In the genomic region with DNA sequence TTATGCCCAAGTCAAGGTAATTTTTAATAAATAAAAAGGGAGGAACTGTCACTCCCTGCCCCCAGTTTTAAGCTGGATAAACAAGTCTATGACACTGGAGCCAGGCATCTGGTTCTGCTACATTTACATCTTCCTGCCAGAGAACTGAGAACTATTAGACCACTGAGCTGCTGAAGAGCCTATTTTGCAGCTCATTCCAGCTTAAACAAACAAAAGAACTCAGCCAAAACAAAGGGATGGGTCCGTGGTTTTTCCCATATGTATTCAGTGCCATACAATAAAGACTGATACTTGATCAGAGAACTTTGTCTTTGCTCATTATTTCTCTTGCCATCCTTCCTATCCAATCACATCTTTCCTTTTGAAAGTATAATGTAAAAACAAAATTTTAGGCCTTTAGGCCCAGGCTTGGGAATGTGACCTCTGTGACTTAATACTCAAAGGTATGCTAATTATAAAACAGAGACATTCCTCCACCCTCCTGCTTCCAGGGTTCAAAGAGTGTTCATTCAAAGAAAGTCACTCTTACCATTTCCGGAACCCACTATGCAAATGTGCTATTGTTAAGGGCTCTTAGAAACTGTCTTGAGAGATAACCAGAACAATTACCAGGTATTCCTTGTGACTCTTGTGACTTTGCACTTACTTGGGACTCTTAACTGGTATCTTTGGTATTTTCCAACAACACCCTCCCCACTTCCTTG, we compare ENCODE assay signal across 42 mouse cellular contexts. TPM values are rescaled to one million over a fixed set of nuclear protein-coding genes. Genes with fewer than 3 reads are reported as not detected.
"Had no signal": no experiment of that assay in that cellular context is flagged by ENCODE, and none has a peak within 500 bp of the region (broad histone marks: within the 10 kb centered on the region; RNA-seq: fewer than 3 reads in every experiment).

No protein-coding gene starts in this region.

- H3K27ac ChIP-seq: heart, adult 2 months; heart, embryonic 13.5 days; heart, embryonic 15.5 days; hindbrain, embryonic 13.5 days; hindbrain, embryonic 15.5 days; hindbrain, postnatal 0 days; kidney, embryonic 15.5 days; kidney, postnatal 0 days; limb, embryonic 13.5 days; limb, embryonic 15.5 days; liver, embryonic 12.5 days; liver, embryonic 14.5 days had no signal

- H3K27me3 ChIP-seq: heart, embryonic 13.5 days; heart, embryonic 15.5 days; hindbrain, embryonic 13.5 days; hindbrain, embryonic 15.5 days; kidney, embryonic 15.5 days; limb, embryonic 13.5 days; limb, embryonic 15.5 days; liver, embryonic 12.5 days had no signal

- DNase-seq: gastrocnemius, postnatal 14 days; gastrocnemius, postnatal 36 days; heart, adult 11 months; heart, adult 2 months; heart, postnatal 14 days; heart, postnatal 36 days; kidney, adult 11 months; kidney, adult 2 months; kidney, adult 9 months; kidney, postnatal 14 days; kidney, postnatal 36 days; layer of hippocampus, adult 9-11 months; layer of hippocampus, postnatal 36 days; left cerebral cortex, postnatal 4 days had no signal

- H3K9ac ChIP-seq: heart, embryonic 13.5 days; heart, embryonic 15.5 days; hindbrain, embryonic 13.5 days; hindbrain, embryonic 15.5 days; kidney, embryonic 15.5 days; limb, embryonic 13.5 days; limb, embryonic 15.5 days; liver, embryonic 12.5 days; liver, embryonic 14.5 days had no signal

- H3K4me1 ChIP-seq: heart, embryonic 13.5 days; heart, embryonic 15.5 days; hindbrain, embryonic 13.5 days; hindbrain, embryonic 15.5 days; kidney, embryonic 15.5 days; limb, embryonic 13.5 days; limb, embryonic 15.5 days; liver, embryonic 12.5 days had no signal

- H3K4me3 ChIP-seq: heart, adult 2 months; heart, embryonic 13.5 days; heart, embryonic 15.5 days; hindbrain, embryonic 13.5 days; hindbrain, embryonic 15.5 days; kidney, embryonic 15.5 days; limb, embryonic 13.5 days; limb, embryonic 15.5 days; liver, embryonic 12.5 days had no signal

- H3K36me3 ChIP-seq: heart, embryonic 13.5 days; heart, embryonic 15.5 days; hindbrain, embryonic 13.5 days; hindbrain, embryonic 15.5 days; kidney, embryonic 15.5 days; limb, embryonic 13.5 days; limb, embryonic 15.5 days; liver, embryonic 12.5 days had no signal

- H3K9me3 ChIP-seq: heart, embryonic 13.5 days; heart, embryonic 15.5 days; hindbrain, embryonic 13.5 days; hindbrain, embryonic 15.5 days; kidney, embryonic 15.5 days; limb, embryonic 13.5 days; limb, embryonic 15.5 days; liver, embryonic 12.5 days had no signal

- ATAC-seq: hindbrain, postnatal 0 days; intestine, embryonic 16.5 days; liver, embryonic 12.5 days had no signal

- H3K4me2 ChIP-seq: heart, embryonic 11.5 days; heart, embryonic 13.5 days; heart, embryonic 15.5 days; hindbrain, embryonic 13.5 days; hindbrain, embryonic 15.5 days; kidney, embryonic 15.5 days; limb, embryonic 13.5 days; limb, embryonic 15.5 days; liver, embryonic 12.5 days had no signal

RNA-seq across cellular contexts. Expression of a gene that starts 29.6 kb away (rescaled TPM):
- total RNA-seq: gastrocnemius, adult 8-10 months; gastrocnemius, postnatal 14 days; gastrocnemius, postnatal 36 days; heart, adult 2 months; heart, postnatal 14 days; heart, postnatal 36 days; hematopoietic stem cell, adult 5-6 weeks; hindbrain, postnatal 0 days; layer of hippocampus, adult 18-20 months; layer of hippocampus, adult 8-10 months; layer of hippocampus, postnatal 14 days; layer of hippocampus, postnatal 36 days; left cerebral cortex, adult 18-20 months; left cerebral cortex, adult 8-10 months; left cerebral cortex, postnatal 10 days; left cerebral cortex, postnatal 25 days; left cerebral cortex, postnatal 4 days had no signal
- polyA plus RNA-seq: gonadal fat pad, adult 2 months; heart, adult 2 months; heart, embryonic 11.5 days; heart, embryonic 13.5 days; heart, embryonic 15.5 days; heart, postnatal 0 days; hindbrain, embryonic 11.5 days; hindbrain, embryonic 13.5 days; hindbrain, embryonic 15.5 days; hindbrain, postnatal 0 days; intestine, embryonic 14.5 days; intestine, embryonic 16.5 days; kidney, adult 2 months; kidney, embryonic 15.5 days; kidney, postnatal 0 days; large intestine, adult 2 months; limb, embryonic 11.5 days; limb, embryonic 13.5 days; limb, embryonic 15.5 days; liver, embryonic 12.5 days; liver, embryonic 14.5 days had no signal
